Mouse (Mus musculus) kidney, embryonic 15.5 days (tissue): ENCODE data around the gene Yju2. TPM values are rescaled to one million over a fixed set of nuclear protein-coding genes. Genes with fewer than 3 reads are reported as not detected.

ENCODE experiments used
- ATAC-seq: fragments of 200-750 bp; cut with Nextera tagmentation; replicated peaks from 2 replicates; pipeline ENCODE4 v1.8.0; 2017; ENCODE audit warnings: moderate TSS enrichment; ENCODE audit not compliant: low FRiP score
- H3K27ac ChIP-seq: fragments of 300-500 bp; sonication (generic); 2 replicates; pipeline ENCODE4 v1.5.1; 2015; ENCODE audit warnings: mild to moderate bottlenecking, inconsistent platforms
- H3K27me3 ChIP-seq: fragments of 300-500 bp; sonication (generic); 2 replicates; pipeline ENCODE4 v1.6.1; 2015; ENCODE audit warnings: inconsistent platforms
- H3K36me3 ChIP-seq: fragments of 300-500 bp; sonication (generic); 2 replicates; pipeline ENCODE4 v1.6.1; 2015; ENCODE audit warnings: inconsistent platforms
- H3K4me1 ChIP-seq: fragments of 300-500 bp; sonication (generic); 2 replicates; pipeline ENCODE4 v1.6.1; 2015; ENCODE audit warnings: inconsistent platforms
- H3K4me2 ChIP-seq: fragments of 300-500 bp; sonication (generic); 2 replicates; pipeline ENCODE4 v1.6.1; 2015; ENCODE audit warnings: moderate library complexity, mild to moderate bottlenecking, inconsistent platforms
- H3K4me3 ChIP-seq: fragments of 300-500 bp; sonication (generic); replicated peaks from 2 replicates; pipeline ENCODE4 v1.5.1; 2015; ENCODE audit warnings: mild to moderate bottlenecking, inconsistent platforms
- H3K9ac ChIP-seq: fragments of 300-500 bp; sonication (generic); 2 replicates; pipeline ENCODE4 v1.6.1; 2015; ENCODE audit warnings: mild to moderate bottlenecking, inconsistent platforms
- H3K9me3 ChIP-seq: fragments of 300-500 bp; sonication (generic); replicated peaks from 2 replicates; pipeline ENCODE4 v1.6.1; 2016; ENCODE audit warnings: inconsistent platforms
- WGBS: fragments of 180-500 bp; shearing (Covaris S2); methylation state at CpG from one replicate; pipeline ENCODE4 v1.1.7; 2015; ENCODE audit warnings: mixed read lengths; 5-methylcytosine and 5-hydroxymethylcytosine counted together
- polyA plus RNA-seq: library from polyadenylated mRNA; unstranded; fragments of >200 nt; fragmentation: Nextera tagmentation; extraction: Ambion mirVana; gene quantifications from 2 replicates; pipeline ENCODE4 v1.2.1, GENCODE M21; 2015

Yju2 gene
- polyA plus RNA-seq, 1 experiment from 2014 or later: 27.5 TPM

DNA sequence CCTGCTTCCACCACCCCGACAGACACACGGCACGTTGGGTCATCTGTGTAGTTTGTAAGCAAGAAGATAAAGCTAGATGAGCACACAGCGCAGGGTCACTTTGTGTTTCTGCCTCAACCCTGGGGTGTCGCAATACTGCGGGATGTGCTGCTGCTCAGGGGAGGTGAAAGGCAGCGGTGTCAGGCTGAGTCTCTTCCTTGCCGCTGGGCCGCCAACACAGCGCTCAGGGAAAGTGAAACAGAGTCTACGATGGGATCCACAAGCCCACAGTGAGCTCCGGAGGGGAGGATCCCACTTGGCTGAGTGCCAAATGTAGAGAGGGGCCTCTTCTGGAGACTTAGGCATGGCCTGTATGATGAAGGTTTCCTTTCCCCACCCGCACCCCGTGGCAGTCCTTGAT lies 4.3 kb downstream of the Yju2 start:
- Histone ChIP-seq H3K4me3 (no peak overlapping the region), H3K9me3 (no peaks in the 10 kb centered on the region), H3K27ac (no peak overlapping the region), H3K36me3 (peaks cover 76% of the 10 kb centered on the region), H3K4me2 (no peak overlapping the region), H3K4me1 (peaks cover 21% of the 10 kb centered on the region), H3K9ac (no peak overlapping the region), H3K27me3 (no peaks in the 10 kb centered on the region)
- no peak for ATAC-seq
- 84% methylated on average over 14 of the region's 14 CpGs for WGBS

DNA sequence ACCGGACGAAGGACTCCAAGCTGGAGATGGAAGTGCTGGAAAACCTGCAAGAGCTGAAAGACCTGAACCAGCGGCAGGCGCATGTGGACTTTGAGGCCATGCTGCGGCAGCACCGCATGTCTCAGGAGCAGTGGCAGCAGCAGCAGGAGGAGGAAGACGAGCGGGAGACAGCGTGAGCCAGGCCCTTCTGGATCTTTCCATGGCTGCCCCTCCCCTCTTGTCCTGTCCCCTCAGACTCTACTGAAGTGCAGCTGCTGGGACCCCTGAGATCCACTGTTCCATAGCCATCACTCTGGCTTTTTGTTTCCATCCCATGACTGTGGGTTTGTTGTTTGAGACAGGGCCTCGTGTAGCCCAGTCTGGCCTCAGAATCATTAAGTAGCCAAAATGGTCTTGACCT lies 5.6 kb downstream of the Yju2 start:
- H3K36me3 ChIP-seq: peaks cover 78% of the 10 kb centered on the region

GRCm38 (mm10) chr17:55964996-55965395 lies 6.1 kb downstream of the Yju2 start:
- Histone ChIP-seq H3K4me3 (no peak overlapping the region), H3K4me1 (peaks cover 22% of the 10 kb centered on the region), H3K9ac (no peak overlapping the region), H3K9me3 (no peaks in the 10 kb centered on the region), H3K27ac (peak overlapping the region; percentile 32; the same call in 1 of the 2 replicates), H3K36me3 (peaks cover 78% of the 10 kb centered on the region), H3K27me3 (no peaks in the 10 kb centered on the region), H3K4me2 (no peak overlapping the region)
- no peak for ATAC-seq
- WGBS: 83% methylated on average over 9 of the region's 9 CpGs

More for the DNA sequence above, 5.6 kb downstream of the Yju2 start:
- H3K4me3 ChIP-seq: no peak overlapping the region
- no peaks in the 10 kb centered on the region for H3K27me3 ChIP-seq
- no peak overlapping the region for H3K4me2 ChIP-seq
- no peaks in the 10 kb centered on the region for H3K9me3 ChIP-seq
- 91% methylated on average over 10 of the region's 10 CpGs for WGBS
- H3K27ac ChIP-seq: no peak overlapping the region
- no peak for ATAC-seq
- H3K9ac ChIP-seq: no peak overlapping the region
- peaks cover 22% of the 10 kb centered on the region for H3K4me1 ChIP-seq

DNA sequence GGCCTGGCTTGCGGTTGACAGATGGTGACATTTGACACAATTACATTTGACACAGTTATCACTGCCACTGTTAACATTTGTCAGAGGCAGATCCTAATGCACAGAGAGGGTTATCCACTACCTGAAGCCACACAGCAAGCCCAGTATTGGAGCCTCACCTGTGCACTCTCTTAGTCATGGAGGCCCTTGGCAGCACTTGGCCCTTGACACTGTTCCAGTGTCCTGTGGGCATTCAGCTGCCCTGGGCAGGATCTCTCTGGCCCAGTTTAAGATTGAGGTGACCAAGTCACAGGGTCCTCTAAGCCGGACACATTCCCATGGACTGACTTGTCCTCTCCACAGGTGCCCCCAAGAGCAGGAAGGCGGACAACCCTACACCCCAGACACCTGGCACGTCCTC lies 8.3 kb downstream of the Yju2 start:
- no peak for ATAC-seq
- H3K27me3 ChIP-seq: peaks cover 17% of the 10 kb centered on the region

GRCm38 (mm10) chr17:55968210-55968609 lies 9.3 kb downstream of the Yju2 start:
- Histone ChIP-seq H3K4me2 (no peak overlapping the region), H3K27ac (0 out of 2 replicates have a peak overlapping the region, but pooled peaks have one; percentile 56), H3K4me1 (peaks cover 35% of the 10 kb centered on the region), H3K27me3 (peaks cover 17% of the 10 kb centered on the region), H3K9me3 (no peaks in the 10 kb centered on the region), H3K9ac (no peak overlapping the region), H3K4me3 (no peak overlapping the region), H3K36me3 (peaks cover 51% of the 10 kb centered on the region)
- 58% methylated on average over 7 of the region's 7 CpGs for WGBS
- ATAC-seq: no peak

More for the DNA sequence above, 8.3 kb downstream of the Yju2 start:
- no peaks in the 10 kb centered on the region for H3K9me3 ChIP-seq
- H3K4me2 ChIP-seq: no peak overlapping the region
- 94% methylated on average over 4 of the region's 4 CpGs for WGBS
- peaks cover 35% of the 10 kb centered on the region for H3K4me1 ChIP-seq
- H3K27ac ChIP-seq: no peak overlapping the region
- no peak overlapping the region for H3K9ac ChIP-seq
- peaks cover 59% of the 10 kb centered on the region for H3K36me3 ChIP-seq
- no peak overlapping the region for H3K4me3 ChIP-seq

DNA sequence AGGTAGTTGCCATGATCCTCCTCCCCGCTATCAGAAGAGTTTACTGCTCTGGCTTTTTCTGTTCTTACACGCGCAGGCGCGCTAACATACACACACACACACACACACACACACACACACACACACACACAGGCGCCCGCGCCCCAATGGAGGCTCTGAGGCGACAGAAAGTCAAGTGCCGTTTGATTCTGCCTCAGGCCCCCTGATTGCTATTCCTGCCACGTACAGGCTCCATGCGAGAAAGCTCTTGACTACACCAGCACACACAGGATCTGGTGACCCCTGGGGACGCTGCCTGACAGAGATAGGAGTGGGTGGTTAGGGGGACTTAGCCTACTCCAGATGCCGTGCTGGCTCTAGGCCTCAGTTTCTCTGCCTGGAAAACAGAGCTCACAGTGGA lies 10.7 kb downstream of the Yju2 start:
- peak overlapping the region; percentile 55 for H3K4me3 ChIP-seq
- H3K36me3 ChIP-seq: peaks cover 37% of the 10 kb centered on the region
- peak overlapping the region; percentile 96 for H3K4me2 ChIP-seq
- 52% methylated on average over 14 of the region's 14 CpGs for WGBS
- H3K9ac ChIP-seq: no peak overlapping the region
- H3K4me1 ChIP-seq: peaks cover 35% of the 10 kb centered on the region
- H3K27me3 ChIP-seq: peaks cover 17% of the 10 kb centered on the region
- peak overlapping the region; percentile 56 for H3K27ac ChIP-seq
- no peaks in the 10 kb centered on the region for H3K9me3 ChIP-seq
- ATAC-seq: no peak

GRCm38 (mm10) chr17:55969966-55970891 lies 11.3 kb downstream of the Yju2 start, which contains the start of gene Shd:
TSS of gene Shd (plus strand) at chr17:55970467.
- Histone ChIP-seq H3K27me3 (peaks cover 17% of the 10 kb centered on the region), H3K9me3 (no peaks in the 10 kb centered on the region), H3K27ac (peak within 1 kb of the TSS; percentile 56), H3K9ac (peak within 1 kb of the TSS; percentile 71), H3K4me2 (peak within 1 kb of the TSS; percentile 96), H3K4me3 (peak within 1 kb of the TSS; percentile 55), H3K4me1 (peaks cover 32% of the 10 kb centered on the region), H3K36me3 (peaks cover 30% of the 10 kb centered on the region)
- ATAC-seq: peak; percentile 54
- 8% methylated on average over 55 of the region's 55 CpGs for WGBS

DNA sequence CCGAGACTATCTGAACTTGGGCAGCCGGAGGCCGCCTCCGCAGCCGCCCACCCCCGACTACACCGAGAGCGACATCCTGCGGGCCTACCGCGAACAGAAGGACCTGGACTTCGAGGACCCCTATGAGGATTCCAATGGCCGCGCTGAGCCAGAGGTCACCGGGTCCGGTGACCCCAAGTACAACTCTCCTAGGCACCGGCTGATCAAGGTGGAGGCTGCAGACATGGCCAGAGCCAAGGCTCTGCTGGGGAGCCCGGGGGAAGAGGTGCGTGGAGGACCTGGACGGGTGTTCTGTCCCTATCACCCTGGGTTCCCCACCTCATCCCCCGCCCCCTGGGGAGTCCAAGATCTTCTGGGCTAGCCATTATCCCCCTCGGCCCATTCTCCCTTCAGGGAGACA lies 12.6 kb downstream of the Yju2 start:
- Histone ChIP-seq H3K9ac (no peak overlapping the region), H3K27ac (no peak overlapping the region), H3K4me2 (peak overlapping the region; percentile 96), H3K4me3 (peak overlapping the region; percentile 55), H3K9me3 (no peaks in the 10 kb centered on the region), H3K27me3 (peaks cover 17% of the 10 kb centered on the region), H3K4me1 (peaks cover 36% of the 10 kb centered on the region), H3K36me3 (peaks cover 19% of the 10 kb centered on the region)
- WGBS: 33% methylated on average over 22 of the region's 22 CpGs
- no peak for ATAC-seq

- Histone ChIP-seq H3K4me1 (peaks cover 10% of the 10 kb centered on the region), H3K36me3 (no peaks in the 10 kb centered on the region), H3K4me2 (no peak overlapping the region), H3K27ac (no peak overlapping the region), H3K27me3 (peaks cover 5% of the 10 kb centered on the region), H3K9ac (no peak overlapping the region), H3K4me3 (no peak overlapping the region), H3K9me3 (no peaks in the 10 kb centered on the region)
- 14% methylated on average over 13 of the region's 13 CpGs for WGBS
- peak; percentile 78 for ATAC-seq
Observed at GRCm38 (mm10) chr17:55976255-55976862, 17.5 kb downstream of the Yju2 start.

DNA sequence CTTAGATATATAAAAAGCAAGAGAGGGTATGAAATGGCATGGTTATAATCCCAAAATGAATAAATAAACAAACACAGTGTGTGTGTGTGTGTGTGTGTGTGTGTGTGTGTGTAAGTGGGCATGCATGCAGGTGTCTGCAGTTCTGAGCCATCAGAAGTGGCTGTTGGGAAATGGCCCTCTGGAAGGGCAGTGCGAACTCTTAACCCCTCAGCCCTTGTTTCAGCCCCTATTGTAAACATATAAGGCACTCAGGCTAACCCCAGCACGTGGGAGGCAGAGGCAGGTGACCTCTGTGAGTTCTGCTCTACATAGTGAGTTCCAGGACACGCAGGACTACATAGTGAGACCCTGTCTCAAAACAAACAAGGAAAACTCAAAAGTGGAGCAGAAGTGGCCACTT lies 18.4 kb downstream of the Yju2 start:
- Histone ChIP-seq H3K4me1 (peaks cover 8% of the 10 kb centered on the region), H3K36me3 (no peaks in the 10 kb centered on the region), H3K27ac (no peak overlapping the region), H3K9ac (no peak overlapping the region), H3K4me3 (no peak overlapping the region), H3K4me2 (no peak overlapping the region), H3K9me3 (no peaks in the 10 kb centered on the region), H3K27me3 (no peaks in the 10 kb centered on the region)
- no peak for ATAC-seq
- WGBS: 35% methylated on average over 3 of the region's 3 CpGs

DNA sequence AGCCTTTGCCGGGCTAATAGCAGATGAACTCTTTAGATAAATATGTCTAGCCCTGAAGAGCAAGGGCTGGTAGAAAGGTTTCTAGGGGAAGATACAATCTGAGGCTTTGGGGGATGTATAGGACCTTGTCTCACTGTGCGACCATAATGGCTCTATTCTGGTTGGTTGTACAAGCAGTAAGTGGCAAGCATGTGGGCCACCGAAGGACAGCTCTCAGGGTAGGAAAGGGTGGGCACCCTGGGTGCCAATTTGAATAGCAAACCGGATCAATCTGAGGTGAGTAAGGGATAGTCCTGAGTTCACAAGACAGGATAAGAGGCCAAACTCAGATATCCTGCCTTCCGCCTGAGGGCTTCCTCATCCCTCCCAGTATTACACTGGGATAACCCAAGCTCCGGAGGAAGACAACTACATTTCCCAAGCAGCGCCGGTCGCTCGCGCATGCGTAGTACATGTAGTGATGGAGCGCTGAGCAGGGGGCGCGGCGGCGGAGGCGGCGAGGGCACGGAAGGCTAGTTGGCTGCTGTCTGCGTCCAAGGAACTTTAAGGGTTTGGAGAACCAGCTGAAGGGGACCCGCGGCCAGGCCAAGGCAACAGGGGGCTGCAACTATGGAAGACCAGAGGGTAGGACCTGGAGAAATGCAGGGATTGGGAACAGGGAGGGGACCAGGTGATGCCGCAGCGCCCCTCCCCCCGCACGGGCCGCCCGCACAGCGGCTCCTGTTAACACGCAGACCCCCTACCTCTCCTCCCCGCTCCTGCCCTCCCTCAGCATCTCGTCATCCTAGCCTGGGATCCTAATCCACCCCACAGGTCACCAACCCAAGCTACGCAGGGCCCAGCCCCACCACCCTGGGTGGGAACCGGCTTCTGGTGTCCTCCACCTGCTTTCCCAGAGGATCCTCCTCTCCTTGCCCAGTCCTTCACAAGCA lies 27.4 kb downstream of the Yju2 start, which contains the start of gene Fsd1:
Fsd1 (plus strand) TSS at position 480 of the 932 bp plus-strand sequence.
- H3K4me2 ChIP-seq: peak within 1 kb of the TSS; percentile 87
- peaks cover 9% of the 10 kb centered on the region for H3K4me1 ChIP-seq
- H3K9me3 ChIP-seq: no peaks in the 10 kb centered on the region
- peak within 1 kb of the TSS; percentile 45 for H3K9ac ChIP-seq
- H3K27me3 ChIP-seq: no peaks in the 10 kb centered on the region
- no peaks in the 10 kb centered on the region; the same call in 1 of the 2 replicates for H3K36me3 ChIP-seq
- WGBS: 9% methylated on average over 34 of the region's 35 CpGs
- peak within 1 kb of the TSS; percentile 55 for H3K4me3 ChIP-seq
- H3K27ac ChIP-seq: no peak within 1 kb of the TSS
- ATAC-seq: peak; percentile 77
